Mouse (Mus musculus) heart, embryonic 16.5 days (tissue): ENCODE results near the gene Sec31b. TPM values are rescaled to one million over a fixed set of nuclear protein-coding genes. Genes with fewer than 3 reads are reported as not detected.

Experiments
- ATAC-seq: fragments of 200-750 bp; cut with Nextera tagmentation; replicated peaks from 2 replicates; pipeline ENCODE4 v1.8.0; 2017; ENCODE audit warnings: moderate number of reproducible peaks; ENCODE audit not compliant: insufficient read depth, low FRiP score; ENCODE audit errors: extremely low read depth
- H3K27ac ChIP-seq: fragments of 300-500 bp; sonication (generic); 2 replicates; pipeline ENCODE4 v1.5.1; 2014; ENCODE audit warnings: mild to moderate bottlenecking, low read length, control low read depth, moderate library complexity
- H3K27me3 ChIP-seq: fragments of 300-500 bp; sonication (generic); 2 replicates; pipeline ENCODE4 v1.6.1; 2014; ENCODE audit warnings: low read length, mixed read lengths; ENCODE audit not compliant: control insufficient read depth, insufficient read depth
- H3K36me3 ChIP-seq: fragments of 300-500 bp; sonication (generic); 2 replicates; pipeline ENCODE4 v1.6.1; 2014; ENCODE audit not compliant: control insufficient read depth, insufficient read depth
- H3K4me1 ChIP-seq: fragments of 300-500 bp; sonication (generic); 2 replicates; pipeline ENCODE4 v1.6.1; 2014; ENCODE audit warnings: low read length, mixed read lengths; ENCODE audit not compliant: control insufficient read depth, insufficient read depth
- H3K4me2 ChIP-seq: fragments of 300-500 bp; sonication (generic); 2 replicates; pipeline ENCODE4 v1.6.1; 2014; ENCODE audit warnings: low read depth, mild to moderate bottlenecking, control low read depth, low read length
- H3K4me3 ChIP-seq: fragments of 300-500 bp; sonication (generic); 2 replicates; pipeline ENCODE4 v1.5.1; 2014; ENCODE audit warnings: mild to moderate bottlenecking, control low read depth, low read length
- H3K9ac ChIP-seq: fragments of 300-500 bp; sonication (generic); 2 replicates; pipeline ENCODE4 v1.6.1; 2014; ENCODE audit warnings: low read length, control low read depth
- H3K9me3 ChIP-seq: fragments of 300-500 bp; sonication (generic); replicated peaks from 2 replicates; pipeline ENCODE4 v1.6.1; 2016; ENCODE audit warnings: low read length; ENCODE audit not compliant: control insufficient read depth
- WGBS: fragments of 180-500 bp; shearing (Covaris S2); extraction: QIAGEN DNeasy Blood & Tissue Kit; methylation state at CpG from one replicate; pipeline ENCODE4 v1.1.7; 2014; 5-methylcytosine and 5-hydroxymethylcytosine counted together
- polyA plus RNA-seq: library from polyadenylated mRNA; unstranded; fragments of >200 nt; fragmentation: Nextera tagmentation; extraction: Ambion mirVana; gene quantifications from 2 replicates; pipeline ENCODE4 v1.2.1, GENCODE M21; 2015

The Sec31b gene
- polyA plus RNA-seq, 1 experiment from 2014 or later = 2.3 TPM

- Histone ChIP-seq H3K4me2 (no peak overlapping the region), H3K9ac (no peak overlapping the region), H3K27me3 (peaks cover 7% of the 10 kb centered on the region), H3K9me3 (no peaks in the 10 kb centered on the region), H3K36me3 (no peaks in the 10 kb centered on the region), H3K27ac (no peak overlapping the region), H3K4me3 (no peak overlapping the region), H3K4me1 (no peaks in the 10 kb centered on the region)
- no peak for ATAC-seq
- 64% methylated on average over 5 of the region's 5 CpGs for WGBS
Measured at GRCm38 (mm10) chr19:44500240-44500639, 45.4 kb downstream of the Sec31b start.

GRCm38 (mm10) chr19:44498936-44499335, 46.7 kb downstream of the Sec31b start:
- H3K27ac ChIP-seq = no peak overlapping the region
- no peaks in the 10 kb centered on the region for H3K9me3 ChIP-seq
- no peak overlapping the region for H3K4me3 ChIP-seq
- H3K9ac ChIP-seq = no peak overlapping the region
- H3K4me1 ChIP-seq = no peaks in the 10 kb centered on the region
- peaks cover 17% of the 10 kb centered on the region for H3K27me3 ChIP-seq
- no peaks in the 10 kb centered on the region for H3K36me3 ChIP-seq
- no peak overlapping the region for H3K4me2 ChIP-seq
- 50% methylated on average over 6 of the region's 6 CpGs for WGBS
- no peak for ATAC-seq

DNA sequence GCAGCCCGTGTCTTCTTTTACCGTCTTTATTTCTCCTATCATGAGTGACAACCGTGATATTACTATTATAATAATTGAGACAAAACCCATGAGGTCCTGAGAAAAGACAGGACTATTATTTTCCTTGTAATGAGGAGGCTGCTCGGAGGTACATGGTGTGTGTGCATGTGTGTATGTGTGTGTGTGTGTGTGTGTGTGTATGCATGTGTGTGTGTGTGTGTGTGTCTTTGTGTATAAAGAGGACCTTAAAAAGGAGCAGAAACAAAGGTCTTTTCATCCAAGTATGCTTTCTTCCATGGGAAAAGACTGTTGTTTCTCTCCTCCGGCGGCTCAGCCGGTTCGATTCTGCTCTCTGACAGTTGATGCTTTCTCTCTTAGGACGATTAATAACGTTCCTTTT, 48.7 kb downstream of the Sec31b start:
- Histone ChIP-seq H3K9me3 (no peaks in the 10 kb centered on the region), H3K27ac (no peak overlapping the region), H3K4me3 (no peak overlapping the region), H3K36me3 (no peaks in the 10 kb centered on the region), H3K4me1 (no peaks in the 10 kb centered on the region), H3K4me2 (no peak overlapping the region), H3K27me3 (peaks cover 20% of the 10 kb centered on the region), H3K9ac (no peak overlapping the region)
- WGBS = 74% methylated on average over 10 of the region's 10 CpGs
- no peak for ATAC-seq

DNA sequence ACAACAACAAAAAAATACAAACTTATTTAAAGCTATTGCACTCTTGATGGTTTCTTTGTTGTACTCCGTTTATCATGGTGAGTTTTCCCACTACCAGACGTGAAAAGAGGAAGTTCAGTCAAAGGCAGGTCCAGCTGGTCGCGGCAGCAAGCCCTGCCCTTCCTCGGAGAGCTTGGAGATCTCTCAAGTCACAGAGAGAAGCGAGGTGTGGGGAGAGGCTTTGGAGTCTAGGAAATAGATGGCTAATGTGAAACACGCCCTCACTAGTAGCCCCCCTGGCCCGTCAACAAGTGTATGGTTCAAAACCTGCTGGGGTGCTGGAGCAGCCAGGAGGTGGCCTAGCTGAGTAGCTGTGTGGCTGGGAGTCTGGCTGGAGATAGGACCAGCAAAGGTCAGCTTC, 49.2 kb downstream of the Sec31b start:
- Histone ChIP-seq H3K36me3 (no peaks in the 10 kb centered on the region), H3K4me1 (no peaks in the 10 kb centered on the region), H3K9me3 (no peaks in the 10 kb centered on the region), H3K4me3 (no peak overlapping the region), H3K4me2 (no peak overlapping the region), H3K27ac (no peak overlapping the region), H3K27me3 (peaks cover 20% of the 10 kb centered on the region), H3K9ac (no peak overlapping the region)
- 44% methylated on average over 8 of the region's 8 CpGs for WGBS
- no peak for ATAC-seq

DNA sequence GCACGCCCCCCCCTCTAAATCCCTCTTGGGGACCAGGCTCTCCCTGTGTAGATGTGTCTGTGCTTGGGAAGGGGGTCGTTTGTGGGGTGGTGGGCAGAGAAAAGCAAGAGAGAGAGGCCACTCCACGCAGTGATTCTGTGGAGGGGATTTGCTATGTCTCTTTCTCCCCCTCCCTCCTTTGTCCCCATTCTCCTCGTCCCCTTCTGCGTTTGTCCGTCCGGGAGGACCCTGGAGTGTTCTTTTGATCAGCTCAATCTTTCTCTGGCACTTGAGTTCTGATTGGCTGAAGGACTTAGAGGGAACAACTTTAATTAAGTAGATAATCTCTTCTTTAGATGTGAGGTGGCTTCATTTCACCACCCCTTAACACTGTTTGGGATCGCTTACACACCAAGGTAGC, 52.5 kb downstream of the Sec31b start, which contains the start of gene Wnt8b:
Gene Wnt8b, plus strand, starts transcription at position 345 of the 400 bp plus-strand sequence.
- Histone ChIP-seq H3K4me1 (no peaks in the 10 kb centered on the region), H3K27ac (no peak within 1 kb of the TSS), H3K4me2 (no peak within 1 kb of the TSS), H3K27me3 (peaks cover 17% of the 10 kb centered on the region), H3K36me3 (no peaks in the 10 kb centered on the region), H3K9me3 (no peaks in the 10 kb centered on the region), H3K4me3 (no peak within 1 kb of the TSS), H3K9ac (no peak within 1 kb of the TSS)
- WGBS = 31% methylated on average over 8 of the region's 8 CpGs
- no peak for ATAC-seq

DNA sequence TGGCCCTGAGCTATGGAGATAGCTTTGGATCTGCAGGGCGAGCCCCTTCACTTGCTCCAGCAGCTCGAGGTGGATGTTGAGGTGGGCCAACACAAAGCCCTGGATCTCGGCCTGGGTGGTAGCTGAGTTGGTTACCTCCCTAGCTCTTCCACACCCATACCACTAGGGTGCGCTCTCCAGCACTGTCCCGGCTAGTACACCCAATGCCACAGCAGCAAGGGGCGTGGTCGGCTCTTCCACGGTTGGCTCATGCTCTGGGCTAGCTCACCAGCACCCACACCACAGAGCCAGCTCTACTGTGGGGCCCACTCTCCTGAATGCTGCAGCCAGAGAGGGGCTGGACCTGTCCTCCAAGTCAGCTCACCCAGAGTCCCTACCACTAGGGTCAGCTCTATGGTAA, 58.4 kb downstream of the Sec31b start:
- no peak overlapping the region for H3K4me3 ChIP-seq
- ATAC-seq = 0 out of 2 replicates have a peak, but pooled peaks have one; percentile 28

GRCm38 (mm10) chr19:44476541-44476940, 69.1 kb downstream of the Sec31b start:
- H3K36me3 ChIP-seq = no peaks in the 10 kb centered on the region
- no peaks in the 10 kb centered on the region for H3K9me3 ChIP-seq
- no peak overlapping the region for H3K9ac ChIP-seq
- no peaks in the 10 kb centered on the region for H3K4me1 ChIP-seq
- H3K4me3 ChIP-seq = no peak overlapping the region
- WGBS = 43% methylated on average over 3 of the region's 3 CpGs
- no peak for ATAC-seq
- no peak overlapping the region for H3K4me2 ChIP-seq
- H3K27ac ChIP-seq = no peak overlapping the region
- H3K27me3 ChIP-seq = no peaks in the 10 kb centered on the region

More for the DNA sequence above, 58.4 kb downstream of the Sec31b start:
- H3K27me3 ChIP-seq = no peaks in the 10 kb centered on the region; the same call in 1 of the 2 replicates
- H3K9me3 ChIP-seq = no peaks in the 10 kb centered on the region
- H3K4me2 ChIP-seq = no peak overlapping the region
- no peak overlapping the region for H3K9ac ChIP-seq
- no peak overlapping the region for H3K27ac ChIP-seq
- no peaks in the 10 kb centered on the region for H3K4me1 ChIP-seq
- WGBS = 13% methylated on average over 8 of the region's 8 CpGs
- H3K36me3 ChIP-seq = no peaks in the 10 kb centered on the region

GRCm38 (mm10) chr19:44475268-44475667, 70.4 kb downstream of the Sec31b start:
- WGBS = 74% methylated on average over 6 of the region's 6 CpGs
- no peaks in the 10 kb centered on the region for H3K4me1 ChIP-seq
- H3K36me3 ChIP-seq = no peaks in the 10 kb centered on the region
- ATAC-seq = no peak
- no peak overlapping the region for H3K9ac ChIP-seq
- no peaks in the 10 kb centered on the region for H3K27me3 ChIP-seq
- H3K9me3 ChIP-seq = no peaks in the 10 kb centered on the region
- H3K4me2 ChIP-seq = no peak overlapping the region
- H3K4me3 ChIP-seq = no peak overlapping the region
- no peak overlapping the region for H3K27ac ChIP-seq

DNA sequence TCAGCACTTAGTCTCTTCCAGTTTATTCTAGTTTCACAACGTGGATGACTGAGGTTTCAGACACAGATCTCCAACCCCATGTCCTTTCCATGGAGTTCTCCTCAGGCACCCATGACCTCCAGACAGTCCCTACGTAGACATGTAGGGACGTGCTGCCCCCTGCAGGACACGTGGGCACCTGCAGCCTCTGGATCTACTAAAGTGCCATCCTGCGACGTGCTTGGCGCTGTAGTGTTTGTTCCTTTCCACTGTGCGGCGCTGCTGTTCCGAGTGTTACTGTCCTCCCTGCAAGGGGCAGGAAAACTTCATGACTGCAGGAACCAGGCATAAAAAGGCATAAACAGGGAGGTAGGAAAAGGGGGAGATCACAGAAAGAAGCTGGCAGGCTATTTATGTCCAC, 71.5 kb downstream of the Sec31b start:
- no peak overlapping the region for H3K27ac ChIP-seq
- no peaks in the 10 kb centered on the region for H3K36me3 ChIP-seq
- H3K9me3 ChIP-seq = no peaks in the 10 kb centered on the region
- H3K4me3 ChIP-seq = no peak overlapping the region
- no peak overlapping the region for H3K4me2 ChIP-seq
- ATAC-seq = no peak
- WGBS = 5% methylated on average over 10 of the region's 10 CpGs
- no peaks in the 10 kb centered on the region for H3K4me1 ChIP-seq
- no peaks in the 10 kb centered on the region for H3K27me3 ChIP-seq
- no peak overlapping the region for H3K9ac ChIP-seq
